Mouse (Mus musculus) NIH3T3 (cell line): Measurements from ENCODE around the gene Palm.

Source experiments
- DNase-seq: peaks from one replicate; pipeline ENCODE4 v3.0.0-alpha.2; 2012; ENCODE audit warnings: low read depth

Palm gene

DNA sequence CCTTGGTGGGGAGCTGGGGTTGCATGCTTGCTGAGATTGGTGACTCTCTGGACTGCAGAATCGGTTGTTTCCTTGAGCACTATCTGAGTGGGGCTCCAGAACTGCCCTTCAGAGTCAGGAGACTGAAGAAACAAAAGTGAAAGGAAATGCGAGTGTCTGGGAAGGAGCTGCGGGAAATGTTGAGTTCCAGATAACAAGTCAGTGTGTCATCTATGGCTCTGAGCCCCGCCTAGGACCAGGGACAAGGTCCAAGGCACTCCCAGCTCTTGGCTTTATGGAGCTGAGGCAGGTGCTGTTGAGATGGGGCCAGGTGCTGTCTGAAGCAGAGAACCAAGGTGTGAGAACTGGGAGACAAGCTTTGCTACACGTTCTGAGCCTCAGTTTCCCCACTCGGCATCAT lies 31.0 kb downstream of the Palm start:
- peak; percentile 78 for DNase-seq

DNA sequence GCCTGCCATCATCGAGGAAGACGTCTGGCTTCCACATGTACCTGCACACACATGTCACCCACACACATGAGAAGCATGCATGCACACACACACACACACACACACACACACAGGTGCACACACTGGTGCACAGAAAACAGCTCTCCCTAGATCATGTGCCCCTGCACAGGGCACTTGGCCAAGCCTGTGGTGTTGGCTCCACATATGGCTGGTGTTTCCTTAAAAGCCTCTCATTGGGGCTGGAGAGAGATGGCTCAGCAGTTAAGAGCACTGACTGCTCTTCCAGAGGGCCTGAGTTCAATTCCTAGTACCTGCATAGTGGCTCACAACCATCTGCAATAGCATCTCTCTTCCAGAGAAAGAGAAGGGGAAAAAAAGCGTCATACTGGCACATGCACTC lies 38.2 kb downstream of the Palm start:
- peak; percentile 80 for DNase-seq

DNA sequence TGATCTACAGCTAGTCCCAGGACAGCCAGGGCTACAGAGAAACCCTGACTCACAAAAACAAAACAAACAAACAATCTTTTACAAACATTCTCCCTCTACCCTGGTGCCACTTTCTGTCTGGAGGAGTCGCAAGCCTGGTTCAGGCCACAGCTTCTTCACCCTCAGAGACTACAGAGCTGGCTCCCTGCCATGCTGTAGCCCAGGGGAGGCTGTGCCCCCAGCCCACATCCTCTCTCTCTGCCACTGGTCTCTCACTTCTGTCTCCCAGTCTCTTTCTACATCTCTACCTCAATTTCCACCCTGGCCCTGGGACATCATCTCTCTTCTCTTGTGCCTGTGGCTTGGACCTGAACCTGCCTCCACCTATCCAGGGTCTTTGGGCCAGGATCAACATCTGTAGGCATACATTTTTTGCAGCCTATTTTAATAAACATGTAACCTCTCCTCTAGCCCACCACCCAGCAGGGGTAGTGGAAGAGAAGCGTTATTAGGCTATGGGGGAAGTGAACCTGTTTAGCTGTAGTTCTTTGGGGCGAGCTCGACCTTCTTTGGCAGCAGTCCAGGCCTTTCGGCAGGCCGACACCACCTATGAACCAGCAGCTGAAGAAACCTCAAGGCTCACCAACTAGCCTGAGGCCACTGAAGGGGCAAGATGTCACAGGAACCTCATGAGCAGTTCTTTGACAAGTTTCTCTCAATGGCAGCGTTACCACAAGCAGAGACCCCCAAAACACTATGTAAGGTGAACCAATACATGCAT lies 38.8 kb downstream of the Palm start:
- DNase-seq = no peak

GRCm38 (mm10) chr10:79832786-79833181 lies 39.4 kb downstream of the Palm start:
- DNase-seq = no peak

- peak; percentile 89 for DNase-seq
These were observed 41.5 kb downstream of the Palm start for GRCm38 (mm10) chr10:79834769-79835398.

DNA sequence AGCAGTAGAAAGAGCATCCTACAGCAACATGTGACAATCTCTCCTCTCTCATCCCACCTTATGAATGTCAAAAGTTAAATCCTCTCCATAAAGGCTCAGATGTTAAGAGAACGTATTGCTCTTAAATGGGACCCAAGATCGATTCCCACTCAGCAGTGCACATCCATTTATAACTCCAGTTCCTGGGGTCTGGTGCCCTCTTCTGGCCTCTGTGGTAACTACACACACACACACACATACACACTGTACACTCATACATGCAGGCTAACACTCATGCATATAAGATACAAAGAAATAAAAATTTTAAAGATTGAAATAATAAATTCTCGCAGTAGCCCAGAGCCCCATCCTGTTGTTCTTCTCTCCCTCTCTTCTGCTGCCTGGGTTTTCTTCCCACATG lies 43.5 kb downstream of the Palm start:
- no peak for DNase-seq

GRCm38 (mm10) chr10:79838151-79838550 lies 44.8 kb downstream of the Palm start:
- DNase-seq = no peak

GRCm38 (mm10) chr10:79840091-79840490 lies 46.7 kb downstream of the Palm start:
- DNase-seq = no peak

GRCm38 (mm10) chr10:79840644-79841551 lies 47.5 kb downstream of the Palm start:
- DNase-seq = peak; percentile 89

DNA sequence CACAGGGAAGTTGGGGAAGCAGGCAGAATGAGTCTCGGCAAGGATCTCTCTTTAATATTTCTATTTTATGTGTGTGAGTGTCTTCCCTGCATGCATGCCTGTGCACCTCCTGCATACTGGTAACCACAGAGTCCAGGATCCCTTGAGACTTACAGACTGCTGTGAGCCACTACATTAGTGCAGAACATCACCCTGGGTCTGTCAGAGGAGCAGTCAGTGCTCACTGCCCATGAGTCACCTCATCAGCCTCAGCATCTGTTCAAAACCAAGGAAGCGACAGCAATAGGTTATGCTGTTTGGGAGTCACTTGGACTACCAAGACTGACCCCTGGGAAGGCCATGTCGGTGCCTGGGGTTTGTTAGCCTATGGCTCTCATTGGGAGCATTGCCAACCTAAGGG lies 49.0 kb downstream of the Palm start:
- peak; percentile 59 for DNase-seq

DNA sequence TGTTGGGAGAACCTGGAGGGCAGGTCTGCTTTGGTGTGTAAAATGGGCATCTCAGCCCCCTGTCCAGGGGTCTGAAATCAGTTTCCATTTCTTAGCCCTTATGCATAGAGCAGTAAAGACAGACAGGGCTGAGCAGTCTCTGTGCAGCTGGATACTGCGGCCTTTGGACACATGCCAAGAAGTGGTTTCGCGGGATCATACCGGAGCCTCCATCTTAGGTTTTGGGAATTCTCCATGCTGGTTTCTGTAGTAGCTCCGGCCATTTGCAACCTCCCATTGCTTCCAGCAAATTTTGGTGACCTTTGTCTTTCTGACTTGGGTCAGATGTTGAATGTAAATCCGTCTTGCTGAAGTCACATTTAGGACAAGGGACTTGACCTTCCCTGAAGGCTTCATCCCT lies 50.1 kb downstream of the Palm start:
- DNase-seq = peak; percentile 53

GRCm38 (mm10) chr10:79846553-79846952 lies 53.2 kb downstream of the Palm start:
- no peak for DNase-seq

DNA sequence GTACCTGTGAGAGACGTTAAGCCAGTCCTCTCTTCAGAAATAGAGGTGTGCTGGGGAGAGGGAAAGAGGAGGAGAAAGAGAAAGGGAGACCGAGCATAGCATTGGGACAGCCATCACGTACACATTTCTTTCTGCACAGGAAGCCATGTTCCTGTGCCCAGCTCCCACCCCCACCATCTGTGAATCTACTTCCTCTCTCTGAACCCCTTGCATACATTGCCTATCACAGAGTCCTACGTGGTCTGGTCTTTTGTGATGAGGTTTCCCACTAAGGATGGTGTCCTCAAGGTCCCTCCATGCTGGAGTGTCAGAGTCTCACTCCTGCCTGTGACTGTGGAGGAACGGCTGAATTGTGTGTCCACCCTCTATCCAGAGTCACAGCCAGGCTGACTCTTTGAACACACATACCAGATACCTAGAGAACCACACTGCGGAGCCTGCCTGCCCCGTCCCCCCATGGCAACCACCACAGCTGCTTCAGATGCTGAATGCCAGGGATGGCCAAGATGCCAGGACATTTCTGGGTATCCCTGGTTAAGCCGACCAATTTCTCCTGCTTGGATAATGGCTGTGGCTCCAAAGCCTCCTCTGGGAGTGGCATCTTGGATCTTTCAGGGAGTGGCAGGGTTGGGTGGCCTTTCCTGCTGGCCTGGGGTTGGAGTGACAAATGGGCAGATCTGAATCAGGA lies 56.7 kb downstream of the Palm start:
- no peak for DNase-seq

DNA sequence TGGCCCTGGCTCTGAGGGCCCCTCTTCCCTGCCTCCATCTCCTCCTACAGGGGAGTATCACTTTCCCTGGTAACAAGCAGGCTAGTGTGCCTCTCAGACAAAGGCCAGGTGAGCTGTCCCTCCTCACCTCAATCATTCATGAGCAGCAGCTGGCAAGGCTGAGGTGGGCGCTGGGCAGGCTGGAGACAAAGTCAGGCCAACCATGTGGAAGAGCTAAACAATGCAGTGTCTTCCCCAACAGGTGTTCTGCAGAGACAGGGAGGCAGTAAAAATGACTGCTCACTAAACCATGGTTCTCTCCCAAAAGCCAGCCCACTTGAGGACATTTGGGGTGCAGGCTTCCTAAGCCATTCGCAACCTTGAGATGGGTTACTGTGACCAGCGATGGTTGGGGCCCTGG lies 58.3 kb downstream of the Palm start:
- DNase-seq = no peak

DNA sequence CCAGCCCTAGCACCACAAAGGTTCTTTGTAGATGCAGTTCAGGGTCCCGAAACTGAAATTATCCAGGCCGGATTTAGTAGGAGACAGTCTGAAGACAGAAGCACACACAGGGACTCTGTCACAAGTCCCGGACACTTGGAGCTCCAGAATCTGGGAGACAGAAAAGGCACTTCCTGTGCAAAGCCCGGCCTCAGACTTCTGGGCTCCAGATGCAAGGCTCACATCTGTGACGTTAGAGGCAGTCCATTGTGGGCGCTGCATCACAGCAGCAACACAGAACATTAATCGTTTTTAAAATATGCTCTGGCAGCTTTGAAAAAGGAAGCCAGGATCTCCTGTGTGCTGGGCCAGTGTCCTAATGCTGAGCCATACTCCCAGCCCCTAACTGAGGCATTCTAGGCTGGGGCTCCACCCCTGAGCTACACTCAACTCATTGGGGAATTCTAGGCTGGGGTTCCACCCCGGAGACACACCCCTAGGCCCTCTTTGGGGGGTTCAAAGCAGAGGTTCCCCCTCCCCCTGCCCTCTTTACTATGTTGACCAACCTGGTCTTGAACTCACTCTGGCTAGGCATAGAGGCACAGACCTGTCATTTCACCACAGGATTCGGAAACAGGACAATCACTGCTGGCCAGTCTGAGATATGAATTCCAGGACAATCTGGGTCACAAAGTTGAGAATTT lies 58.9 kb downstream of the Palm start:
- DNase-seq = peak; percentile 88

DNA sequence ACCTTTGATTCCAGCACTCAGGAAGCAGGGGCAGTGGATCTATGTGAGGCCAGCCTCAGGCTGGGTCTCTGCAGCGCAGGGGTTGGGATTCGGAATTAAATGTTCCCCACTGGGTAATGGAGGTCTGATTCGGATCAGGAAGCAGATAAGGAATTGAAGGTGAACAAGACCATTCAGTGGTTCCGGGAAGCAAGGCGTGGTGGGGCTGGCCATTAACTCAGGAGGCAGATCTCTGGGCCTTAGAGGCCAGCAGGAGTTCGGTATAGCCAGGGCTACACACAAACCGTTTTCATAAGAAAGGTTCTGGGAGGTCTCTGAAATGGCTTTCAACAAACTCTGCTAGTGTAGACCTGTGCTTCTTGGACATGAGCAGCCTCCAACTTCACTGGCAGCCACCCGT lies 59.5 kb downstream of the Palm start:
- DNase-seq = no peak

- peak; percentile 100 for DNase-seq
These were observed 60.0 kb downstream of the Palm start for GRCm38 (mm10) chr10:79853392-79853791.

GRCm38 (mm10) chr10:79853860-79854795 lies 60.8 kb downstream of the Palm start, which contains the start of gene Ptbp1:
Gene Ptbp1, plus strand, starts transcription at chr10:79854427.
- peak; percentile 100 for DNase-seq

DNA sequence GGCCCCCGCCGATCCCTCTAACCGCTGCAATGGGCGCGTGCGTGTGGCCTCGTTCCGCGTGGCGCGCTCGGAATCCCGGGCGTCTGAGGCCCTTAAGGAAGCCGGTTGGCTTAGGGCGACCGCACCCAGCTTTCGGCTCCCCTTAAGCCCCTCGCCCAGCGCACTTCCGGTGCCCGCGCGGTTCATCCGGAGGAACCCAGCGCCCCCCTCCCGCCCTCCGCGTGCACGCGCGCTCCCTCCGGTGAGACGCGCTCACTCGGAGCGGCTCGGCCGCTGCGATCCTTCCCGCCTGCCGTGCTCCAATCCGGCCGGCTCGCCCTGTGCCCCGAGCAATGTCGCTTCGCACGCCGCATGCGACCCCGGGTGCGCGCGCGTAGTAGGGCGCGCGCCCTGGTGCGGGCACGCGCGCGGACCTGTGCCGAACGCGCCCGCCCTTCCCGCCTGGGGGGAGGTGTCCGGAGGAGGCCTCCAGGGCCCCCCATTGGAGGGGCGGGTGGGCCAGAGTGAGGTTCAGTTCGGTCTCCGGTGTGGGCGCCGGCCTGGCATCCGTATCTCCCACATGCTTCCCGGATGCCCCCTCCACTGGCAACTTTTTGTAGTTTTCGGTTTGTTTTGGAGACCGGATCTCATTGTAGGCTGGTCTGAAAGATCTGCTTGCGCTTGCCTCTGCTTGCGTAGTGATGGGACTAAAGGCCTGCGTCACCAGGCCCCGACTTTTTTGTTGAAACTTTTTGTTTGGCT lies 61.6 kb downstream of the Palm start:
- peak; percentile 82 for DNase-seq
